Mouse (Mus musculus): Measurements from ENCODE around the gene Cttnbp2. TPM values are rescaled to one million over a fixed set of nuclear protein-coding genes. Genes with fewer than 3 reads are reported as not detected.

Cttnbp2 gene
- total RNA-seq, 2 experiments from 2014 or later = 3.1 to 4.2 TPM

DNA sequence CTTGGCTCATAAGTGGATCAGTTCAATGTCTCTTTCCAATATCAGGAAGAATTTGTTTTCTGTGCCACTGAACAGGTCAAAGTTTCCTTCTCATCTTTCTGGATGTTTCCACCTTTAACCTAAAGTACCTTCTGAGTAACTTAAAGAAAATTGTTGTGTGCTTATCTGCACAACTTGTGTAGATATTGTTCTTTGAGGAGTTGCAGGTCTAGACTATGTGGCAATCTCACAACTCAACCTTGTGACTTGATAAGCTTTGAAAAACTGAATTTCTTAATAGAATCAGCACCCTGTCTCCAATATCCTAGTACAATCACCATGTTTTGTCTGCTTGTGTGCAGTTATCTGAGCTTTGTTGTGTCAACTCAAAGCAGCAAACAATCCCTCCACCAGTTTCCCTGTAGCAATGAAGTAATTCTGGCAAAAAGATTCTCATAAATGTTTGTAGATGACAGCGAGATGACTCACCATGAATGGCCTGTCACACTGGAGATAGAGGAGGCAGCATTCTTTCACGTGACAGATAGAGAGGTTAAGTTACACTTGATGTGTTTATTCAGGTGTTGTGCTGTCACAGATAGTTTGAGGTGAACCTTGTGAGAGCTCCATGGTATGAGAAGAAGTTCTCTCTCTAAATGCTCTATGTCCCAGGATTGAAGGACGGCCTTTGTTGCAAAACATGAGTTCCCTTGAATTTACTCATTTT lies 165.3 kb downstream of the Cttnbp2 start:
- intact Hi-C loops (cut with DNase I) = no loop called here
- DNase-seq = no peak

GRCm38 (mm10) chr6:18344272-18344671 lies 170.4 kb downstream of the Cttnbp2 start:
- intact Hi-C loops (cut with DNase I) = no loop called here
- DNase-seq = no peak

GRCm38 (mm10) chr6:18338307-18338706 lies 176.3 kb downstream of the Cttnbp2 start:
- intact Hi-C loops (cut with DNase I) = no loop called here
- no peak for DNase-seq

DNA sequence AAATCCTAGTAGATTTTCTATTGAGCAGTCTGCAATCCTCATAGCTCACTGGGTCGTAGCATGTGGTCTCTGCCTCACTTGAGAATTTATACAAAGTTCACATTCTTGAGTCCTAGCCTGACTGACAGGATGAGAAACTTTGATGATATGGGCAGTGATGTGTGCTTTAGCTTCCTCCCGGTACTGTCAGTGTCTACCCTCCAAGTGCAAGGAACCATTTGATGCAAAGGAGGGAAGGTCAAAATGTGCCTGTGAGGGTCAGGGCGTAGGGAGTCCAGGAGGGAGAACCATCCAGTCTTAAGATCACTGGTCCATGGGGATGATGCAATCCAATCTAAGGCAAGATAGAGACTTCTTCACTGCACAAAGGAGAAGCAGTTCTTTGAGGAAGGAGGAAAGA lies 179.2 kb downstream of the Cttnbp2 start:
- DNase-seq = no peak
- intact Hi-C loops (cut with DNase I) = no loop called here

- no peak for DNase-seq
- intact Hi-C loops (cut with DNase I) = no loop called here
Measured at GRCm38 (mm10) chr6:18322950-18323349, 191.7 kb downstream of the Cttnbp2 start.

Small RNA genes within 50 kb of the gene (microRNA-seq; reads per million reads assigned to microRNA genes)
- 0 reads per million in 2 experiments for gene Gm26233

All from heart, postnatal 14 days (tissue).